Mouse (Mus musculus) lung, embryonic 15.5 days (tissue): ENCODE measurements around the gene Rpn2. TPM values are rescaled to one million over a fixed set of nuclear protein-coding genes. Genes with fewer than 3 reads are reported as not detected.

Experiments used
- ATAC-seq: fragments of 200-750 bp; cut with Nextera tagmentation; 2 replicates; pipeline ENCODE4 v1.8.0; 2017; ENCODE audit warnings: moderate number of reproducible peaks, borderline replicate concordance; ENCODE audit not compliant: low FRiP score, low TSS enrichment; ENCODE audit errors: extremely low read depth
- H3K27ac ChIP-seq: fragments of 300-500 bp; sonication (generic); 2 replicates; pipeline ENCODE4 v1.5.1; 2015; ENCODE audit warnings: moderate library complexity, mild to moderate bottlenecking, inconsistent platforms
- H3K27me3 ChIP-seq: fragments of 300-500 bp; sonication (generic); 2 replicates; pipeline ENCODE4 v1.6.1; 2015; ENCODE audit warnings: inconsistent platforms
- H3K36me3 ChIP-seq: fragments of 300-500 bp; sonication (generic); 2 replicates; pipeline ENCODE4 v1.6.1; 2015; ENCODE audit warnings: inconsistent platforms
- H3K4me1 ChIP-seq: fragments of 300-500 bp; sonication (generic); 2 replicates; pipeline ENCODE4 v1.6.1; 2015; ENCODE audit warnings: inconsistent platforms
- H3K4me2 ChIP-seq: fragments of 300-500 bp; sonication (generic); 2 replicates; pipeline ENCODE4 v1.6.1; 2015; ENCODE audit warnings: inconsistent platforms, mild to moderate bottlenecking, moderate library complexity
- H3K4me3 ChIP-seq: fragments of 300-500 bp; sonication (generic); 2 replicates; pipeline ENCODE4 v1.5.1; 2015; ENCODE audit warnings: mild to moderate bottlenecking, inconsistent platforms
- H3K9ac ChIP-seq: fragments of 300-500 bp; sonication (generic); 2 replicates; pipeline ENCODE4 v1.6.1; 2015; ENCODE audit warnings: inconsistent platforms
- H3K9me3 ChIP-seq: fragments of 300-500 bp; sonication (generic); 2 replicates; pipeline ENCODE4 v1.6.1; 2016; ENCODE audit warnings: inconsistent platforms
- WGBS: fragments of 180-500 bp; shearing (Covaris S2); methylation state at CpG from one replicate; pipeline ENCODE4 v1.1.7; 2015; 5-methylcytosine and 5-hydroxymethylcytosine counted together
- polyA plus RNA-seq: library from polyadenylated mRNA; unstranded; fragments of >200 nt; fragmentation: Nextera tagmentation; extraction: Ambion mirVana; gene quantifications from 2 replicates; pipeline ENCODE4 v1.2.1, GENCODE M21; 2015

Rpn2 gene
- polyA plus RNA-seq = 362 and 365 TPM in 2 replicates

GRCm38 (mm10) chr2:157278717-157279415 lies at the start of gene Rpn2:
Rpn2 (plus strand) TSS chr2:157279017.
- Histone ChIP-seq H3K27me3 (no peaks in the 10 kb centered on the region), H3K27ac (peak within 1 kb of the TSS; percentile 95), H3K9me3 (no peaks in the 10 kb centered on the region), H3K9ac (peak within 1 kb of the TSS; percentile 99), H3K4me3 (peak within 1 kb of the TSS; percentile 99), H3K36me3 (peaks cover 12% of the 10 kb centered on the region), H3K4me2 (peak within 1 kb of the TSS; percentile 66), H3K4me1 (peaks cover 18% of the 10 kb centered on the region)
- ATAC-seq = peak; percentile 100
- under 1% methylated on average over 64 of the region's 64 CpGs for WGBS

- H3K9ac ChIP-seq = no peak overlapping the region
- H3K27ac ChIP-seq = no peak overlapping the region
- ATAC-seq = no peak
- H3K4me2 ChIP-seq = no peak overlapping the region
- H3K4me1 ChIP-seq = no peaks in the 10 kb centered on the region
- H3K27me3 ChIP-seq = no peaks in the 10 kb centered on the region
- WGBS = 93% methylated on average over 8 of the region's 8 CpGs
- no peaks in the 10 kb centered on the region for H3K36me3 ChIP-seq
- no peaks in the 10 kb centered on the region for H3K9me3 ChIP-seq
- no peak overlapping the region for H3K4me3 ChIP-seq
Observed at GRCm38 (mm10) chr2:157235946-157236345, 42.9 kb upstream of the Rpn2 start.

- no peaks in the 10 kb centered on the region for H3K27me3 ChIP-seq
- H3K27ac ChIP-seq = no peak overlapping the region
- no peak overlapping the region for H3K9ac ChIP-seq
- WGBS = 25% methylated on average over 5 of the region's 5 CpGs
- H3K4me2 ChIP-seq = no peak overlapping the region
- no peaks in the 10 kb centered on the region for H3K36me3 ChIP-seq
- H3K9me3 ChIP-seq = no peaks in the 10 kb centered on the region
- ATAC-seq = no peak
- no peak overlapping the region for H3K4me3 ChIP-seq
- no peaks in the 10 kb centered on the region for H3K4me1 ChIP-seq
Observed at GRCm38 (mm10) chr2:157245001-157245400, 33.8 kb upstream of the Rpn2 start.

DNA sequence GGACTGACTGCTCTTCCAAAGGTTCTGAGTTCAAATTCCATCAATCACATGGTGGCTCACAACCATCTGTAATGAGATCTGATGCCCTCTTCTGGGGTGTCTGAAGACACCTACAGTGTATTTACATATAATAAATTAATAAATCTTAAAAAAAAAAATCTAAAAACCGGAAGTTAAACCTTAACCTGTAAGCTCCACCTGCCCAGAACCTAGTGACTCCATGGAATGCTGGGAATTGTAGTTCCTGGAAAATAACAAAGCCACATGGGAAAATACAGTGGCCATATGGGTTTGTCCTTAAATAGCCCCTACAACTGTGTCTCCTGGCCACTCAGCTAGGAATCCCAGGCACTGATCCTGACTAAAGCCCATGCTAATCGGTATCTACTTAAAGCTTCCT lies 33.2 kb upstream of the Rpn2 start:
- H3K27me3 ChIP-seq = no peaks in the 10 kb centered on the region
- no peak overlapping the region for H3K4me2 ChIP-seq
- 74% methylated on average over 2 of the region's 2 CpGs for WGBS
- no peak overlapping the region for H3K9ac ChIP-seq
- no peak overlapping the region for H3K4me3 ChIP-seq
- no peaks in the 10 kb centered on the region for H3K4me1 ChIP-seq
- no peak overlapping the region for H3K27ac ChIP-seq
- no peaks in the 10 kb centered on the region for H3K9me3 ChIP-seq
- no peak for ATAC-seq
- no peaks in the 10 kb centered on the region for H3K36me3 ChIP-seq

DNA sequence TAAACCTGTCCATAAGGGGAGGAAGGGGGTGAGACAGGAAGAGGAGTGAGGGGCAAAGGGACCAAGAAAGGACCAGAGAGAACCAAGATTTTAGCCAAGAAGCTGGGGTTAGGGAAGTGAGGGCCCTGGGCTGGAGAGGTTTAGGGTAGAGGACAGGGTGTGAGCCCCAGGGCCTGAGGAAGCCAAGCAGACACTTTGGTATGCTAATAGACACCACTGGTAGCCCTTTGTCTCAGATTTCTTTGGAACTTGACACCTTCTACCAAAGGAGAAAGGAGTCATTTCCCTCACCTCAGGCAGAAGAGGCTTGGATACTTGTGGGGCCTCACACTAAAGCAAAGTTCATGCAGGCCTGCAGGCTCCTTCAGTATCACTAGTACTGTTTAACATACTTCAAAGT lies 30.7 kb upstream of the Rpn2 start:
- Histone ChIP-seq H3K9ac (no peak overlapping the region), H3K9me3 (no peaks in the 10 kb centered on the region), H3K27me3 (no peaks in the 10 kb centered on the region), H3K4me1 (no peaks in the 10 kb centered on the region), H3K4me2 (no peak overlapping the region), H3K36me3 (no peaks in the 10 kb centered on the region), H3K4me3 (no peak overlapping the region), H3K27ac (no peak overlapping the region)
- no peak for ATAC-seq

DNA sequence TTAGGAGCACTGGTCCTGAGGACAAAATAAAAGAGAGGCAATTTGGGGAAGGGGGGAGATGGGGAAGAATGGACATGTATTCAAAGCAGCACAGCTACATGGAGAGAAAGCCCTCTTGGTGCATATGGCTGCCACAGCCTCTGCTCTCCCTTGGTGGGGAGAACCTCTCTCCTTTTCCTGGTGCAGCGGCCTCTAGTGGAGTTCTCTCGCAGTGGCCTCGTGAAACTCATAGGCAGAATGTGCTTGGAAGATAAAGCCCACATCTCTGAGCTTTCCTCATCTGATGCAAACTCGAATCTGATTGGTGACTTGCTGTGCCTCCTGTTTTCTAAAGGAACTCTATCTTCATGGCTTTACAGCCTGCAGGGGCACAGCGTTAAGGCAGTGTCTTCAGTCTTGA lies 19.1 kb upstream of the Rpn2 start:
- Histone ChIP-seq H3K36me3 (no peaks in the 10 kb centered on the region), H3K27me3 (no peaks in the 10 kb centered on the region), H3K4me1 (peaks cover 7% of the 10 kb centered on the region; the same call in 1 of the 2 replicates), H3K4me2 (no peak overlapping the region), H3K4me3 (no peak overlapping the region), H3K9me3 (no peaks in the 10 kb centered on the region), H3K9ac (no peak overlapping the region), H3K27ac (no peak overlapping the region)
- 6% methylated on average over 5 of the region's 5 CpGs for WGBS
- no peak for ATAC-seq

DNA sequence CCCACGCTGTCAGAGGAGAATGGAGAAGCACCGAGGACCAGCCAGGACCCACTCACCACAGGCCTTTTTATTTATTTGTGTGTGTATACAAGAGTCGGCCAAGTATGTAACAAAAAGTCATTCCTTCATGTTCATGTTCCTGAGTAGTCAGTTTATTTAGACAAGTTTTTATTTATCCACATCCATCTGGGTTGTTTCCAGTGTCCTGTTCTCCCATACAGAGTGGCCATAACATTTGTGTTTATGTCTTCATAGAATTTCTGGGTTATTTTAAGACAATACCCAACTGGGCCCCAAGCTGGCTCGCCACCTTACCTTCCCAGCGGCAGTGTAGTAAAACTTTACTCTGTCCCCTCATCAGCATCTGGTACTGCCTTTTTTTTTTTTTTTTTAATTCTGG lies 16.9 kb upstream of the Rpn2 start:
- Histone ChIP-seq H3K4me2 (no peak overlapping the region; the same call in 1 of the 2 replicates), H3K27me3 (no peaks in the 10 kb centered on the region), H3K36me3 (no peaks in the 10 kb centered on the region), H3K4me3 (no peak overlapping the region), H3K4me1 (peaks cover 7% of the 10 kb centered on the region; the same call in 1 of the 2 replicates), H3K27ac (no peak overlapping the region), H3K9me3 (no peaks in the 10 kb centered on the region), H3K9ac (no peak overlapping the region)
- 49% methylated on average over 5 of the region's 5 CpGs for WGBS
- peak; percentile 55; the same call in 1 of the 2 replicates for ATAC-seq

DNA sequence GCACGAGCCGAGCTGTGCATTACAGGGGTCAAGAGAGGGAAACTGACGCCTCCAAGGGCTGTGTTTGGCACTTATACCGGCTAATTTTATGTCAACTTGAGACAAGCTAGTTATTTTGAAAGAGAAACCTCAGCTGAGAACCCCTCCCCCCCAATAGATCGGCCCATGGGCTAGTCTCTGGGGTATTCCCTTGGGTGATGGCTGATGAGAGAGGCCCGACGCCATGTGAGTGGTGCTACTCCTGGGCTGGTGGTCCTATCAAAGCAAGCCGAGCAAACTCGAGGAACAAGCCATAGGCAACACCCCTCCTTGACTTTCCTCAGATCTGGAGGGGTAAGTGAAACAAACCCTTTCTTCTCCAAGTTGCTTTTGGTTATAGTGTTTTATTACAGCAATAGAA lies 16.3 kb upstream of the Rpn2 start:
- Histone ChIP-seq H3K4me3 (no peak overlapping the region), H3K9me3 (no peaks in the 10 kb centered on the region), H3K27ac (no peak overlapping the region), H3K4me1 (peaks cover 7% of the 10 kb centered on the region; the same call in 1 of the 2 replicates), H3K4me2 (peak overlapping the region; percentile 21; the same call in 1 of the 2 replicates), H3K27me3 (no peaks in the 10 kb centered on the region), H3K36me3 (no peaks in the 10 kb centered on the region), H3K9ac (no peak overlapping the region)
- no peak for ATAC-seq
- 41% methylated on average over 9 of the region's 9 CpGs for WGBS

GRCm38 (mm10) chr2:157263101-157263500 lies 15.7 kb upstream of the Rpn2 start:
- Histone ChIP-seq H3K4me3 (no peak overlapping the region), H3K36me3 (no peaks in the 10 kb centered on the region), H3K4me1 (peaks cover 7% of the 10 kb centered on the region; the same call in 1 of the 2 replicates), H3K4me2 (no peak overlapping the region), H3K27me3 (no peaks in the 10 kb centered on the region), H3K27ac (no peak overlapping the region), H3K9ac (no peak overlapping the region), H3K9me3 (no peaks in the 10 kb centered on the region)
- WGBS = 92% methylated on average over 1 of the region's 1 CpGs
- no peak for ATAC-seq

- Histone ChIP-seq H3K4me3 (no peak overlapping the region), H3K27ac (no peak overlapping the region), H3K9ac (no peak overlapping the region), H3K4me1 (peaks cover 7% of the 10 kb centered on the region; the same call in 1 of the 2 replicates), H3K36me3 (no peaks in the 10 kb centered on the region), H3K27me3 (no peaks in the 10 kb centered on the region), H3K4me2 (no peak overlapping the region), H3K9me3 (no peaks in the 10 kb centered on the region)
- WGBS = 52% methylated on average over 6 of the region's 6 CpGs
- ATAC-seq = no peak
Observed at GRCm38 (mm10) chr2:157263832-157264231, 15.0 kb upstream of the Rpn2 start.

DNA sequence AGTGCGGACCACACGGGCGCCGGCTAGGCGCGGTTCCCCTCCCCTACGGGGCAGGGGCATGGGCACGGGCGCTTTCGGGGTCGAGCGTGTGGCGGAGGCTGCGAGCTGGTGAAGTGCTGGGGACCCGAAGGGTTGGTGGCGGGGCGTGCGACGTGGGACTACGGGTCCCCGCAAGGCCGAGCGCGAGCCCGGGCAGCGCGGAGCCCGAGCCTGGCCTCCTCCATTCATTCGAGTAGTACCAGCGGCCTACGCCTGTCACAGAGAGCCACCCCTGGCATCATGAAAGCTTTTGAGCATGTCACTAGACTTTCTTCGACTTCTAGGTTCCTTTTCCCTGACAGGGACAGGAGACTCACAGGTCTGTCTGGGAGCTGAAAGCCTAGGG lies 591 bp downstream of the Rpn2 start, which contains the start of gene Mroh8:
Gene Mroh8 (minus strand): TSS at position 134 of the 385 bp plus-strand sequence.
- ATAC-seq = peak; percentile 61
- under 1% methylated on average over 32 of the region's 32 CpGs for WGBS

DNA sequence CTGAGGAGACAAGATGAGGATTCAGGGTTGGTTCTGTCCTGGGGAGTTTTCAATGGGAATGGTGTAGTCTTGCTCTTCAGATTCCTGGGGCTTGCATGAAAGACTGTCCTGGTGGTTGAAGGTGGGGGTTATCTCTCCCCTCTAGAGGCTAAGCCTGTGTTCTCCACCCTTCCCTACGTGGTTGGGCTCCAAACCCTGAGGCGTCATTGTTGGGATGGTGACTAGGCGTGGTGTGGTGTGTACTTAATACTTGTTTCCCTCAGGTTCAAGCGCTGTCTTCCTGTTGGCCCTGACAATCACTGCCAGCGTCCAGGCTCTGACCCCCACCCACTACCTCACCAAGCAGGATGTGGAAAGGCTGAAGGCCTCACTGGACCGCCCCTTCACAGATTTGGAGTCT lies 4.5 kb downstream of the Rpn2 start:
- Histone ChIP-seq H3K27ac (no peak overlapping the region), H3K36me3 (peaks cover 37% of the 10 kb centered on the region), H3K4me2 (no peak overlapping the region), H3K9me3 (no peaks in the 10 kb centered on the region), H3K9ac (no peak overlapping the region), H3K4me3 (no peak overlapping the region), H3K4me1 (peaks cover 17% of the 10 kb centered on the region), H3K27me3 (no peaks in the 10 kb centered on the region)
- 80% methylated on average over 6 of the region's 6 CpGs for WGBS
- ATAC-seq = no peak

More for the DNA sequence above, 591 bp downstream of the Rpn2 start, which contains the start of gene Mroh8:
- Histone ChIP-seq H3K4me1 (peaks cover 18% of the 10 kb centered on the region), H3K9me3 (no peaks in the 10 kb centered on the region), H3K27ac (peak within 1 kb of the TSS; percentile 95), H3K9ac (peak within 1 kb of the TSS; percentile 99), H3K36me3 (peaks cover 15% of the 10 kb centered on the region), H3K4me2 (peak within 1 kb of the TSS; percentile 66), H3K4me3 (peak within 1 kb of the TSS; percentile 99), H3K27me3 (no peaks in the 10 kb centered on the region)
